Mouse (Mus musculus) intestine, embryonic 16.5 days (tissue): ENCODE data around the gene Aprt. TPM values are rescaled to one million over a fixed set of nuclear protein-coding genes. Genes with fewer than 3 reads are reported as not detected.

Experiments used
- ATAC-seq: fragments of 200-750 bp; cut with Nextera tagmentation; 2 replicates; pipeline ENCODE4 v1.8.0; 2017; ENCODE audit warnings: moderate TSS enrichment, moderate library complexity
- H3K27ac ChIP-seq: fragments of 300-500 bp; sonication (generic); 2 replicates; pipeline ENCODE4 v1.5.1; 2014; ENCODE audit warnings: mild to moderate bottlenecking, low read length
- H3K27me3 ChIP-seq: fragments of 300-500 bp; sonication (generic); replicated peaks from 2 replicates; pipeline ENCODE4 v1.6.1; 2014; ENCODE audit warnings: low read length, control low read depth, mixed read lengths; ENCODE audit not compliant: control insufficient read depth, insufficient read depth
- H3K36me3 ChIP-seq: fragments of 300-500 bp; sonication (generic); 2 replicates; pipeline ENCODE4 v1.6.1; 2014; ENCODE audit warnings: low read length, control low read depth; ENCODE audit not compliant: control insufficient read depth, insufficient read depth
- H3K4me1 ChIP-seq: fragments of 300-500 bp; sonication (generic); 2 replicates; pipeline ENCODE4 v1.6.1; 2014; ENCODE audit warnings: low read length, control low read depth, mixed read lengths; ENCODE audit not compliant: control insufficient read depth, insufficient read depth
- H3K4me2 ChIP-seq: fragments of 300-500 bp; sonication (generic); 2 replicates; pipeline ENCODE4 v1.6.1; 2014; ENCODE audit warnings: low read depth, low read length, control low read depth
- H3K4me3 ChIP-seq: fragments of 300-500 bp; sonication (generic); 2 replicates; pipeline ENCODE4 v1.5.1; 2014; ENCODE audit warnings: mild to moderate bottlenecking, low read length
- H3K9ac ChIP-seq: fragments of 300-500 bp; sonication (generic); 2 replicates; pipeline ENCODE4 v1.6.1; 2014; ENCODE audit warnings: low read depth, low read length
- H3K9me3 ChIP-seq: fragments of 300-500 bp; sonication (generic); 2 replicates; pipeline ENCODE4 v1.6.1; 2016; ENCODE audit warnings: low read length, control low read depth; ENCODE audit not compliant: control insufficient read depth
- WGBS: fragments of 180-500 bp; shearing (Covaris S2); extraction: QIAGEN DNeasy Blood & Tissue Kit; methylation state at CpG from one replicate; pipeline ENCODE4 v1.1.7; 2014; 5-methylcytosine and 5-hydroxymethylcytosine counted together
- microRNA-seq: library from miRNA; unstranded; fragments of <30 nt; microRNA quantifications from one replicate; pipeline ENCODE4, GENCODE M21; 2016
- polyA plus RNA-seq: library from polyadenylated mRNA; unstranded; fragments of >200 nt; fragmentation: Nextera tagmentation; extraction: Ambion mirVana; gene quantifications from 2 replicates; pipeline ENCODE4 v1.2.1, GENCODE M21; 2015

The Aprt gene
- polyA plus RNA-seq, 1 experiment from 2014 or later, result 736 TPM

DNA sequence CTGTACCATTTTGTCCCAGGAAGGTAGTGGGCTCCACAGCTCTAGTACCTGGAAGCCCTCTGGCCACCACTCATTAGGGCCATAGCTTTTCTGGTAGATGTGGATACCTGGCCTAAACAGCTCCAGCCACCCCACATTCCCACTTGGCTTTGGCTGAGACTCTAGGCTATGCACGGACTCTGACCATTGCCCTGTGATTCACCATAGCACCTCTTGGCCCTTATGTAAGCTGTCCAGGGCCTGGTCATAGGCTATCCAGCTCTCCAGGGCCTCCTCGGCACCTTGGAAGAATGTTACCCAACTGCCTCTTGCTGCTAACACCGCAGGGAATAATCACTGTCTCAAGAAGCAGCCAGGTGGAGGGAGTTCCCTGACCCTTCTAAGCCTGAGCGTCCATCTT, 47.5 kb downstream of the Aprt start:
- no peak overlapping the region for H3K4me3 ChIP-seq
- no peaks in the 10 kb centered on the region for H3K27me3 ChIP-seq
- no peak overlapping the region for H3K4me2 ChIP-seq
- H3K9me3 ChIP-seq, result no peaks in the 10 kb centered on the region
- H3K27ac ChIP-seq, result no peak overlapping the region
- H3K9ac ChIP-seq, result no peak overlapping the region
- H3K36me3 ChIP-seq, result no peaks in the 10 kb centered on the region
- WGBS, result 88% methylated on average over 4 of the region's 4 CpGs
- ATAC-seq, result no peak
- H3K4me1 ChIP-seq, result peaks cover 36% of the 10 kb centered on the region

DNA sequence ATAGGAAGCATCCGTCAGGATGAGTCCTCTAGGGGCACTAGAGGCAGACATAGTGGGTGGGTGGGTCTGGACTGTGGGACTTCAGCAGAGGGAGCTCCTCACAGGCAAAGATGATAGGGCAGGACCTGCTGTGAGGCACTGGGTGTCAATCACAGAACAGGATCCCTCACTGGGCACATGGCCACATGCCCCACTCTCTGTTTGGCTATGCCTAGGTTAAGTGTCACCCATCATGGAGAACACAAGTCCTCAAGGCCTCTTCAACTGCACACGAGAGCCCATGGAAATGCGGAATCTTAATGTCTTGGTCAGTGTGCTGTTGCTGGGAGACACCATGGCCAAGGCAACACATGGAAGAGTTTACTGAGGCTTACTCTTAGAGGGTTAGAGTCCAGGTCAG, 48.8 kb downstream of the Aprt start:
- no peak for ATAC-seq
- no peak overlapping the region for H3K4me3 ChIP-seq
- no peaks in the 10 kb centered on the region for H3K9me3 ChIP-seq
- H3K4me1 ChIP-seq, result peaks cover 47% of the 10 kb centered on the region
- H3K27me3 ChIP-seq, result no peaks in the 10 kb centered on the region
- H3K27ac ChIP-seq, result no peak overlapping the region
- H3K36me3 ChIP-seq, result no peaks in the 10 kb centered on the region
- H3K4me2 ChIP-seq, result no peak overlapping the region
- H3K9ac ChIP-seq, result no peak overlapping the region
- WGBS, result 91% methylated on average over 3 of the region's 3 CpGs

DNA sequence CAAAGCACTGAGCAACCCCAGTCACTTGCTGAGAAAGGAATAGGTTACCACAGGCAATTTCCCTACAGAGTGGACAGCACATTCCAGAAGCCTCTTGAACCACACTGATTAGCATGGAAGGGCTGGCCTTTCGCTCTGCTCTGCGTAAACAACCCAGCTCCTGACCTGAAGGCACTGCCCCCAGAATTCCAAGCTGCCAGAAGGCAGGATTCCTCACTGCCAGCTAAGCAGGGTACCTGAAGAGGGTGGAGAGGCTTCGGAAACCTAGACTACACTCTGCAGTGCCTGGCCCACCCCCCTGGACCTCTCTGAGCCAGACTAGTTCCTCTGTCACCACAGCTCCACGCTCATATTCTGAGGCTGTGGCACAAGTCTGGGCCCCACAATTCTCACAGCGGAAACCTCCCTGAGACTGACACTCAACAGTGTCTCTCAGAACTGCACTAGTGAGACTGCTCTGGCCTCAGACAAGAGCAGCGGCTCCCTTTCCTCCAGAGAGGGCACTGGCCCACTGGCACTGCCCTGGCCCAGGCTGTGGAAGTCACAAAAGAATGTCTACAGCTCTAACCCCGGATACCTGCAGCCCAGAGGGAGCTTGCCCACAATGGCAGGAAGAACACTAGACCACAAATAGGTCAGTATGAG, 50.1 kb downstream of the Aprt start:
- Histone ChIP-seq H3K9ac (no peak overlapping the region), H3K27ac (peak overlapping the region; percentile 66), H3K27me3 (no peaks in the 10 kb centered on the region), H3K36me3 (no peaks in the 10 kb centered on the region), H3K9me3 (no peaks in the 10 kb centered on the region), H3K4me1 (peaks cover 48% of the 10 kb centered on the region), H3K4me3 (no peak overlapping the region), H3K4me2 (no peak overlapping the region)
- no peak for ATAC-seq
- 42% methylated on average over 7 of the region's 7 CpGs for WGBS

DNA sequence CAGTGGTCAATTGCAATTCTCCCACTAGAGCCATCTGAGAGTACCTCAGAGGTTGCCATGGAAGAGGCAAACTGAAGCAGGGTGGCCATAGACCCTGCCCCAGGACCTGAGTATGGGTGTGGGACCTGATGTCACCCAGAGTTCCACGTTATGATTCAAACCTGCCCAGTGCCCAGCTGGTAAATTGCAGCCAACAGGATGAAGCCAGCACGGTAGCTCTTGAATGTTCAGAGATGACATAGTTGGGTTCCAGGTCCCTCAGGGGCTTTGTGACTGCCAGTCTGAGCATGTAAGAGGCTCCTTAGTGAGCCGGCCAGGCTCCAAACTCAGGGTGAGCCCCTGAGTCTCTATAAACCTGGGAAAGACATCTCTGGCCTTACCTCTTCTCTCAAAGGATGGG, 50.6 kb downstream of the Aprt start:
- no peak for ATAC-seq
- H3K27ac ChIP-seq, result peak overlapping the region; percentile 66
- H3K9ac ChIP-seq, result no peak overlapping the region
- H3K27me3 ChIP-seq, result no peaks in the 10 kb centered on the region
- H3K4me1 ChIP-seq, result peaks cover 46% of the 10 kb centered on the region
- H3K36me3 ChIP-seq, result no peaks in the 10 kb centered on the region
- no peaks in the 10 kb centered on the region for H3K9me3 ChIP-seq
- H3K4me2 ChIP-seq, result no peak overlapping the region
- no peak overlapping the region for H3K4me3 ChIP-seq
- WGBS, result 59% methylated on average over 3 of the region's 3 CpGs

DNA sequence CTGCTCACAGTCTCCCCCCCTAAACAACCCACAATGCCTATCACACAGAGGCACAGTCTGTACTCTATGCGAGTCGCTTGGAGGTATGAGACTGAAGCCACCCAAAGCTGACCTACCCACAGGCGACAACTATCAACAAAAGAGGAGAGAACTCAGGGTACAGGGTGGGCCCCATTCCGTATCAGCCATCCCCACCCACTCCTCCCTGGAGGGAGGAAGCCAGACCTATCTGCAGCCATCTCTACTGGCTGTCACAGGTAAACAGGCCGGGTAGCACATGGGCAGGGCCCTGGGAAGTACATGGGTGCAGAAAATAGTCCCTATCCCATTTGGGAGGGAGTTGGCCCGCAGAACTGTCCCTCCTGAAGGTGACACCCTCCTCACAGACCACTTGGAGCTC, 51.7 kb downstream of the Aprt start:
- H3K4me2 ChIP-seq, result no peak overlapping the region
- H3K9me3 ChIP-seq, result no peaks in the 10 kb centered on the region
- 0 out of 2 replicates have a peak overlapping the region, but pooled peaks have one; percentile 34 for H3K27ac ChIP-seq
- H3K27me3 ChIP-seq, result no peaks in the 10 kb centered on the region
- H3K4me3 ChIP-seq, result no peak overlapping the region
- WGBS, result 68% methylated on average over 6 of the region's 6 CpGs
- 0 out of 2 replicates have a peak, but pooled peaks have one; percentile 28 for ATAC-seq
- no peaks in the 10 kb centered on the region for H3K36me3 ChIP-seq
- H3K4me1 ChIP-seq, result peaks cover 46% of the 10 kb centered on the region
- H3K9ac ChIP-seq, result peak overlapping the region; percentile 2; the same call in 1 of the 2 replicates

Small RNA genes lying within 50 kb of the gene (microRNA-seq; reads per million reads assigned to microRNA genes)
- gene Mir6396, result not detected

Other genes starting within 250 kb of the Aprt start
- gene Trhr2, start 216.2 kb downstream of the Aprt start, polyA plus RNA-seq, result not detected in 2 replicates
- 40.5 and 43.1 TPM in 2 replicates for gene Zc3h18, start 200.3 kb downstream of the Aprt start, polyA plus RNA-seq
- gene Il17c, start 154.9 kb downstream of the Aprt start, polyA plus RNA-seq, result not detected in 2 replicates
- 338 and 349 TPM in 2 replicates for gene Cyba, start 144.0 kb downstream of the Aprt start, polyA plus RNA-seq
- gene Mvd, start 133.5 kb downstream of the Aprt start, polyA plus RNA-seq, result 80.4 and 81.7 TPM in 2 replicates
- gene Snai3, start 116.2 kb downstream of the Aprt start, polyA plus RNA-seq, result 0.73 and 0.83 TPM in 2 replicates
- 29.2 and 30.4 TPM in 2 replicates for gene Rnf166, start 100.8 kb downstream of the Aprt start, polyA plus RNA-seq
- 37.9 and 43.6 TPM in 2 replicates for gene Ctu2, start 100.8 kb downstream of the Aprt start, polyA plus RNA-seq
- 9.8 and 11.3 TPM in 2 replicates for gene Piezo1, start 25.6 kb downstream of the Aprt start, polyA plus RNA-seq
- 36.2 and 40.0 TPM in 2 replicates for gene Cdt1, start 8.9 kb downstream of the Aprt start, polyA plus RNA-seq
- gene Galns, start 34.6 kb upstream of the Aprt start, polyA plus RNA-seq, result 22.4 and 27.4 TPM in 2 replicates
- gene Trappc2l, start 34.7 kb upstream of the Aprt start, polyA plus RNA-seq, result 76.7 and 86.4 TPM in 2 replicates
- gene Pabpn1l, start 45.8 kb upstream of the Aprt start, polyA plus RNA-seq, result 0.23 TPM in 1 of 2 replicates, not detected in the other
- 4.1 and 5.2 TPM in 2 replicates for gene Cbfa2t3, start 122.2 kb upstream of the Aprt start, polyA plus RNA-seq
- gene Acsf3, start 198.6 kb upstream of the Aprt start, polyA plus RNA-seq, result 31.4 and 34.5 TPM in 2 replicates